Mouse (Mus musculus) olfactory bulb, adult 2 months (tissue): ENCODE measurements at regions not wholly inside any gene's neighbourhood (a gene's known extent, or its start where the extent isn't known, plus 50 kb on each side); places are given as distances from the start of the nearest gene placed in this dataset.

Experiments used
- H3K27ac ChIP-seq: fragments of 200-500 bp; 2 replicates; pipeline ENCODE4 v1.5.1; 2012; ENCODE audit warnings: low read depth, low read length; ENCODE audit not compliant: insufficient read depth
- H3K4me1 ChIP-seq: fragments of 200-500 bp; 2 replicates; pipeline ENCODE4 v1.6.1; 2012; ENCODE audit warnings: low read length; ENCODE audit not compliant: control insufficient read depth, insufficient read depth
- H3K4me3 ChIP-seq: fragments of 200-500 bp; 2 replicates; pipeline ENCODE4 v1.5.1; 2012; ENCODE audit warnings: mild to moderate bottlenecking, low read depth, low read length, moderate library complexity; ENCODE audit not compliant: insufficient read depth
- CTCF ChIP-seq: fragments of 200-500 bp; IDR thresholded peaks from 2 replicates; pipeline ENCODE4 v1.5.1; 2012; ENCODE audit warnings: low read depth, mild to moderate bottlenecking, low read length, moderate library complexity; ENCODE audit not compliant: insufficient read depth
- POLR2A ChIP-seq: fragments of 200-500 bp; IDR thresholded peaks from 2 replicates; pipeline ENCODE4 v1.6.1; 2012; ENCODE audit warnings: mild to moderate bottlenecking, low read depth, low read length, moderate library complexity; ENCODE audit not compliant: insufficient read depth
- WGBS: fragments of 180-500 bp; shearing (Covaris S2); methylation state at CpG from one replicate; pipeline ENCODE4 v1.1.7; 2018; 5-methylcytosine and 5-hydroxymethylcytosine counted together

DNA sequence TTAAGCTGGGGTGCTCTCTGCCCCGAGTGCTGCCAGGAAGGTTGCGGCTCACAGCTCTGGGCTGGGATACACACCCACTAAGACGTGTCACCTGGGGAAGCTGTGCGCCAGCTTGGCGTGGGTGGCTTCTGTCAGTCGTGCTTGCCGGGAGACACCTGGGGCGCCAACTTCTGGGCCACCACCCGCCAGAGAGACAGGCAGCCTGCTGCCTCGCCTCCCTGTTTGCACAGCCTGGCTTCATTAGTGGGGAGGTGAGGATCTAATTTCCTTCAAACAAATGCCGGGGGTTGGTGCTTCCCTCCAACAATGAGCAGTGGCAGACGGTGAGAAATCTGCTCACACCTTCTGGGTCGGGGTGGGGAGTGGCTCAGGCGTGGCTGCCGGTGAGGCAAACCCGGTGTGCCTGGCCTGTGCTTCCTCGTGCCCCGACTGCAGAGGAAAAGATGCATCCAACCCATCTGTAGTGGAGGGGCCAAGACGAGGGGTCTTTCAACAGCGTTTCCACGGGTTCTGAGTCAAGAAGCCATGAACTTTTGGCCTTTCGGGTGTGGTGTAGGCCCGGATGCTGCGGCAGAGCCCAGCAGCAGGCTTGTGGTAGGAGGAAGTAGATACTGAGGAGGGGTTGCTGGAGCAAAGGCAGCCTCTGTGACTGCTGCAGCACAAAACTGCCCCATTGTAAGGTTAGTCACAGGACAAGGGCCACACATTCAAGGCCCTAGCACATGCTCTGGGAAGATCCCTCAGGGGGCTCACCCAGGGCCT is 140.6 kb downstream of the Tpra1 start:
- Histone ChIP-seq H3K27ac (no peak overlapping the region), H3K4me1 (peaks cover 19% of the 10 kb centered on the region), H3K4me3 (no peak overlapping the region)
- WGBS, result 63% methylated on average over 24 of the region's 24 CpGs
- TF ChIP-seq POLR2A, result no peak

DNA sequence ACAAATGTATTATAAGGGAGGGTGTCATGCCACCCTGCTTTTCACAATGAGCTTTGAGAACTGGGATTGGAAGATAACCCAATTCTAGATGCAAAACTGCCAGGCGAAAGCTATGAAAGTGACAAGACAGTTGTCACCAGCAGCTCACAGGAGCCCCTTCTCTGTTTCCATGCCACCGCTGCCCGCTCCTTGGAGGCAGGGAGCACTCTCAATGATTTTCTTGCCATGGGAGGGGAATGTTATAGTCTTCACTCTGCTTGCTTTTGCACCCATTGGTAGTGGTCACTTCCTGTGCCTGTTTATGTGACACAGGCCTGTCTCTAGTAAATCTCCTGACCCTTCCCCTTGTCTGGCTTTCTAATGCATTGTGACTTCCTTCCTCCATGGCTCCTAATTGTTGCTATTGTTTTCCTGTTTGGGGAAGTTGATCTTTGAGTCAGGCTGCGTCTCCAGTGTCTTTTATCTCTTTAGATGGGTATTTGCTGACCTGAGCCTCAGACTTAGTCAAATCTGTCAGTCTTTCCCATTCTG is 143.4 kb downstream of the Tpra1 start:
- 93% methylated on average over 4 of the region's 4 CpGs for WGBS
- Histone ChIP-seq H3K27ac (no peak overlapping the region), H3K4me3 (no peak overlapping the region), H3K4me1 (peaks cover 12% of the 10 kb centered on the region)
- TF ChIP-seq CTCF, result no peak
- no peak for TF ChIP-seq POLR2A

DNA sequence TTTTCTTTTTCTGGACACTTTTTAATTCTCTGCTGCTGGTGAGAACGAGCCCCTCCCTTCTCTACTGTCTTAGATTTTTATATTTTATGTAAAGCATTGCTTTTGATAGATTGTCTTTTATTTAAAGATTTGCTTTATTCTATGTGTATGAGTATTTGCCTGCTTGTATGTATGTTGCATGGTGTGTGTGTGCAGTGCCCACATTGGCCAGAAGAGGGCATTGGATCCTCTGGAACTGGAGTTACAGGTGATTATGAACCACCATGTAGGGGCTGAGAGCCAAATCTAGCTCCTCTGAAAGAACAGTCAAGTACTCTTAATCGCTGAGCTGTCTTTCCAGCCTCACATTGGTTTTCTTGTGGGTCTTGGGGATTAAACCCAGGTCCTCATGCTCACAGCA is 144.4 kb downstream of the Tpra1 start:
- TF ChIP-seq POLR2A (no peak), CTCF (no peak)
- 81% methylated on average over 2 of the region's 2 CpGs for WGBS
- Histone ChIP-seq H3K4me3 (no peak overlapping the region), H3K4me1 (peaks cover 12% of the 10 kb centered on the region), H3K27ac (no peak overlapping the region)

DNA sequence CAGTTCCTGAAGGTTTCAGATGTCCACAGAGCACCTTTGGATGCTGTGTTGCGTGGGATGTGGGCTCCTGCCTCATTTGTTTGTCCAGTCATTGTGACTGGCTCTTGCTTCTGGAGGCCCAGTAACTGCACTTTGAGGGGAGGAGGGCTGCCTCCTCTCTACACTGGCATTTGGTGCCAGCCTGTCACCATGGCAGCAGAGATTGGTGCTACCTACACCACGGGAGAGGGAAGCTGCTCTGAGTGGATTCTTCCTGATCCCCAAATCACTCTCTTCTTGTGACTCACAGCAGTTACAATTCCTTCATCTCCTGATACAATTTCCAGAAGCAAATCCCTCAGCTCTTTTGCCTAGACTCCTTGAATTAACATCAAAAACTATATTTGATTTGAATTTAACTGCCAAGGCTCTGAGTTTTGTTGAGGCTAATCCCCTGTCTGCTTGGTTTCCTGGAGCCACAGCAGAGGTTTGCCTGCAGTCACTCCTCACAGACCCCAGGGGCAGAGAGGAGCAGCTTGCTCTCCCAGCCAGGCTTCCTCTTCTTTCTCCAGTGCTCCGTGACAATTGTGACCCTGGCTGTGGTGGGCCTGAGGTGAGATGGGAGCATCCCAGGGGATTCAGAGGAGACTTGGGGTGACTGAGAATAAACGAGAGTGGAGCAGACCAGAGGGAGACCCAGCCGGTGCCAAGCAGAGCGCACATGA is 145.7 kb downstream of the Tpra1 start:
- Histone ChIP-seq H3K27ac (no peak overlapping the region), H3K4me1 (peaks cover 7% of the 10 kb centered on the region), H3K4me3 (no peak overlapping the region)
- 66% methylated on average over 6 of the region's 6 CpGs for WGBS
- TF ChIP-seq POLR2A (no peak), CTCF (no peak)

- Histone ChIP-seq H3K4me1 (peaks cover 4% of the 10 kb centered on the region), H3K4me3 (no peak overlapping the region), H3K27ac (no peak overlapping the region)
- WGBS, result 94% methylated on average over 1 of the region's 1 CpGs
- TF ChIP-seq POLR2A, result no peak
- TF ChIP-seq CTCF, result no peak
Measured at GRCm38 (mm10) chr6:89049290-89049689, 147.2 kb downstream of the Tpra1 start.

DNA sequence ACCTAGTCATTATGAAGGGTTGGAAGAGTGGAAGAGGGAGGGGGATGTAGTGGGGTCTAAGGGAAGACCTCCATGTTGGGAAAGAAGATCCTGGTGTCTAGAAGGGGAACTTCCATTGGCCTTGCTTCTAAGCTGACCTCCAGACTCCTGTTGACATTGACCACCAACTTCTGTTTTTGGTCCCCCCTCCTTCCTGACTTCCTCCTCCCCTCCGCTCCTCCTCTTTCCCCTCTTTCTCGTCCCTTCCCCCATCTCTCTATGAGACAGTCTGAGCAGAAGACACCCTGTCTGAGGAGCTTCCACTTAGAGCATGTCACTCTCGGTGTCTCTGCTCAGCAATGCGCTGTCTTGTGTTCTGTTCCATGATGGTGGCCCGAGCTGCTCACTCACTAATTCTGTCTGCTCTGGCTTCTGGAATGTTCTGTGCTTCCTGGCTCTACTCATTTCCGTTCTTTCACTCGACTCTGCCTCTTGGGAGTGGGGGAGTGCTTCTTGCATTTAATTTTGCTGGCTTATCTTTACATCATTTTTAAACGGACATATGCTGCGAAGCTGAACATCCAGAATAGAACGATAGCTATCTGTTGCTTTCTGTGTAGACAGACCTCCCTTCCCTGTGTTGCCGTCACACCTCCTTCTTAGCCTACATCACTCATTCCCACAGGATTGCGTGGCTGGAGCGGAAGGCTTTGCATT is 148.7 kb downstream of the Tpra1 start:
- peaks cover 4% of the 10 kb centered on the region for H3K4me1 ChIP-seq
- H3K27ac ChIP-seq, result no peak overlapping the region
- 87% methylated on average over 13 of the region's 13 CpGs for WGBS
- no peak overlapping the region for H3K4me3 ChIP-seq
- no peak for TF ChIP-seq POLR2A
- no peak for TF ChIP-seq CTCF

- no peak overlapping the region for H3K27ac ChIP-seq
- no peak overlapping the region for H3K4me3 ChIP-seq
- peaks cover 3% of the 10 kb centered on the region for H3K4me1 ChIP-seq
- 89% methylated on average over 9 of the region's 9 CpGs for WGBS
- no peak for TF ChIP-seq CTCF
- no peak for TF ChIP-seq POLR2A
Measured at GRCm38 (mm10) chr6:89052758-89053460, 150.9 kb downstream of the Tpra1 start.

DNA sequence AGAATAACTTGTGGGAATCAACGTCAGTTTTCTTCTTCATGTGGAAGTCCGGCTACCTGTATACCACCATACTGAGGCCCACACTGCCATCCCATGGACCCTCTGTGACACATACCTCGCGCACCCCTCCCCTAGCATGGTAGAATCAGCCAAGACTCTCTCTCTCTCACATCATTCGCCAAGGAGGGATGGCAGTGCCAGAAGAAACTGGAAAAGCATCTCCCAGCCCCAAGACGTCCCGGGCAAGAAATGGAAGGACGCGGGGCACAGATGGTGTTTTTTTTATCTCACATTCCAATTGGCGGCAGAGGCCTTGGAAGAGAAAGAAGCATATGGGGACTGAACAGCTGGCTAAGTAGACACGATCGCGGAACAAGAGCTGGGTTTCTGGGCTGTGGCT is 152.0 kb downstream of the Tpra1 start:
- Histone ChIP-seq H3K4me1 (no peaks in the 10 kb centered on the region), H3K4me3 (no peak overlapping the region), H3K27ac (no peak overlapping the region)
- TF ChIP-seq POLR2A (no peak), CTCF (no peak)
- WGBS, result 88% methylated on average over 13 of the region's 13 CpGs
